Mouse (Mus musculus) spleen, adult 18-20 months (tissue): ENCODE results near the gene Prkaca.

Source experiments
- DNase-seq, 2 experiments: peaks; one replicate each; pipeline ENCODE4 v3.0.0; 2022; ENCODE audit warnings: mixed read lengths in 2 of 2

The Prkaca gene

DNA sequence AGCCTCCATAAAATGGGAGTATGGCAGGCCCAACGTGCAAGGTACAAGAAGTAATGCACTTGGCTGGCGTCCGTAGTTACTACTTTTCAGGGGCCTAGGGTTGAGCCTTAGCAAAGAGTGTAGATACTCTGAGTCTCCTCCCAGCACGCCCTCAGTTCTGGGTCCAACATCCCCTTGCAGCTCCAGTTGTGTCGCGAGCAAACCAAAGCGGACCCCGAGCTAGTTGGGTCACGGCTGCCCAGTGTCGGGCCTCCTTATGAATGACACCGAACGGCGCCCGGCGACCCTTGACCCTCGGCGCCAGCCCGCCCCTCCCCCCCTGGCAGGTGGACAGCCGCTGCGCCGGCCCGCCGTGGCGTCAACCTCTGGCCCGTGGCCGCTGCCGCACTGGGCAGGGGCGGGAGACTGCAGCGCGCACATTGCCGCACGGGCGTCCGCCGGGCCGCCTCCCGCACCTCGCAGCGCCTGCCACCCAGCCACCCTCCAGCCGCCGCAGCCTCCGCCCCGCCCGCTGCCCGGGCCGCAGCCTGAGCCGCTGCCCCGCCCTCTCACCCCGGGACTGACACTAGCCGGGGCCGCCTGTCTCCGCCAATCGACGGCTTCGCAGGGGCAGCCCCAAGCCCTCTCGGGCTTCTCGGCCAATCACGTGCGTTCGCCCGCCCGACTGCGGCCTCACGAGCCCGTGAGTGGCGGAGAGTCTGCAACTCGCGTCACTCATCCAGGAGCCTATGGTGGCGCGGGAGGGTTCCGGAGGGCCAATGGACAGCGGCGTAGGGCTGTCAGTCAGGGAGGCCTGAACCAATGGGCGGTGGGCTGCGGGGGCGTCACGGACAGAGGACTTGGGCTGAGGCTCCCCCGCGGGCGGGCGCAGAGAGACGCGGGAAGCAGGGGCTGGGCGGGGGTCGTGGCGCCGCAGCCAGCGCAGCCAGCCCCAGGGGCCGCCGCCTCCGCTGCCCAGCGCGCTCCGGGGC is at the start of gene Prkaca:
Prkaca (plus strand) TSS at position 844 of the 971 bp plus-strand sequence.
- peak; percentile 93 to 97 for DNase-seq

DNA sequence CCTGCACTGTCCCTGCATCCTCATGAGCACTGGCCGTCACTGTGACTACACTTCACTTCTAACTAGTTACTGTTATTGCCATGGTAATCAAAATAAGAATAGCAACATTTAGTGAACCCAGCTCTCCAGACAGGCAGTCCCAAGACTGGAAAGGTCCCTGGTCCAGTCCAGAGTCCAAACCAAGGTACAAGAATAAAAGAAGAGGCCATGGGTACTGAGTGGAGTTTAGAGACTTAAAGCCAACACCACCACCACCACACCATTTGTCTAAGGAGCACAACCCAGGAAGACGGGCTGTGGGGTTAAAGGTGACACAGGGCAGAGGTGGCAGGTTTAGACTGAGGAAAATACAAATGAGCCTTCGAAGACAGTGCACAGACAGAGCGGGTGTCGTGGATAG is 48.2 kb upstream of the Prkaca start:
- no peak for DNase-seq

DNA sequence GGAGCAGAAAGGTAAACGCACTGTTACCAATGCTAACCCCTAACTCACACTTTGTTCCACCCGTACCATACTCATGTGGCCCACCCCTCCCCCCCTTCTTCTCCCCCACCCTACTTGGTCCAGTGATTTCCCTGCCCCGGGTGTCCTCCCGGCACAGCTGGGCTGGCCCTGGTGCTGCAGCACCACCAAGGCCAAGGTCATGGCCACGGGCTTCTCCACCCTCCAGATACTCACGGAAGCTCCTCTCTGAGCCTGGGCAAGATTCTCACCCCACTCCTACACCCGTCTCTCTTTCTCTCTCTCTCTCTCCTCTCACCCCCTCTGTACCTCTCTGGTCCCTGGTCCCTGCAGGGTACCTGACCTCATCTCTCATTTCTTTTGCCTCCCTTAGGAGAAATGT is 46.5 kb upstream of the Prkaca start:
- DNase-seq, result no peak

DNA sequence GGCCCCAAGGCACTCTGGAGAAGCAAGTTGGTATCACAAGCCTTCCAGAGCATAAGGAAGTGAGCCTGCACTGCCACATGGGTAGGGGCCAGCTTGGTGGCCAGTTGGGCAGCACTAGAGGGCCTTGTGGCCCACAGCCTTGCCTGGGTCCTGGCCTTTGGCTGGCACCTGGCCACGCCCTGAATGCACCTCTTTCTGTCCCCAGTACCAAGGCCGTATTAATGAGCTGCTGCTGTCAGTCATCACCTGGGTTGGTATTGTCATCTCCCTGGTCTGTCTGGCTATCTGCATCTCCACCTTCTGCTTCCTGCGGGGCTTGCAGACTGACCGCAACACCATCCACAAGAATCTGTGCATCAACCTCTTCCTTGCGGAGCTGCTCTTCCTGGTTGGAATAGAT is 38.6 kb upstream of the Prkaca start:
- no peak for DNase-seq

DNA sequence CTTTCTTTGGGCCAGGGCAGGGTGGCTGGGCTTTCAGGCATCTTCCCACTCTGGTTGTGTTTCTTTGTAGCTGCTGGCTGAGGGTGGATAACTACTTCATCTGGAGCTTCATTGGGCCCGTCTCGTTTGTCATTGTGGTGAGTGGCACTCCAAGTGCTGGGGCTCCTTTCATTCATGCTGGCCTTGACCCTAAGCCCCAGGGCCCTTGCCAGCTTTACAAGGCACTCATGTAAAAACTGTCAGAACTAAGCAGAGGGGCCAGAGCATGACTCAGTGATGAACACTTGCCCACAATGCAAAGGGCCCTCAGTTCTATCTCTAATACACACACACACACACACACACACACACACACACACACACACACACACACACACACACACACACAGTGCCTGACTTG is 37.8 kb upstream of the Prkaca start:
- DNase-seq, result no peak

DNA sequence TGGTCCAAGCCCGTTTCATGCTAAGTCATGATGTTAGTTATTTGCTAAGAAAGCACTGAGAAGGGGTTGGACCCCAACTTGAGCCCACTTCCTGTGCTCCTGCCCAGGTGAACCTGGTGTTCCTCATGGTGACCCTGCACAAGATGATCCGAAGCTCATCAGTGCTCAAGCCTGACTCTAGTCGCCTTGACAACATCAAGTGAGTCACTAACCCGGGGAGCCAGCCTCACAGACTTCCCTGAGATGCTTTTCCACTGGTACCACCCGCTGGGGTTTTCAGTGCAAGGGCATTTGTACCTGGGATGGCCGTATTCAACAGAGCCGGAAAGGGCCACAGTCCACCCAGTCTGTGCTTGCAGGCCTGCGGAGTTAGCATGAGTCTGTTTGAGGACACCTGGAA is 37.4 kb upstream of the Prkaca start:
- DNase-seq, result no peak

DNA sequence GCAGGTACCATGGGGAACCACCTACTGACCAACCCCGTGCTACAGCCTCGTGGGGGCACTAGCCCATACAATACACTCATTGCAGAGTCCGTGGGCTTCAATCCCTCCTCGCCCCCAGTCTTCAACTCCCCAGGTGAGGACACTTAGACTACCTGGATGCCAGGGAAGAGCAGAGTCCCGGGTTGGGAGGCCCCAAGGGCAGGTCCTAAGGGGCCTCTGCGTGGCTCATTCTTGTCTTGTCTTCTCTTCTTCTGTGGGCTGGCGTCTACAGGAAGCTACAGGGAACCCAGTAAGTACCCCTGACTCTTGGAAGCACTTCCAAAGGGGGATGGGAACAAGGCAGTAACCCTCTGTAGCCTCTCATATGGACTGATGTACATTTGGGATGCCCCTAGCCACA is 35.1 kb upstream of the Prkaca start:
- DNase-seq, result no peak

DNA sequence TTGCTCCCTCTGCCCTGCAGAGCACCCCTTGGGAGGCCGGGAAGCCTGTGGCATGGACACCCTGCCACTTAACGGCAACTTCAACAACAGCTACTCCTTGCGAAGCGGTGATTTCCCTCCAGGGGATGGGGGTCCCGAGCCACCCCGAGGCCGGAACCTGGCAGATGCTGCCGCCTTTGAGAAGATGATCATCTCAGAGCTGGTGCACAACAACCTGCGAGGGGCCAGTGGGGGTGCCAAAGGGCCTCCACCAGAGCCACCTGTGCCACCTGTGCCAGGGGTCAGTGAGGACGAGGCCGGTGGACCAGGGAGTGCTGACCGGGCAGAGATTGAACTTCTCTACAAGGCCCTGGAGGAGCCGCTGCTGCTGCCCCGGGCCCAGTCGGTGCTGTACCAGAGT is 34.5 kb upstream of the Prkaca start:
- DNase-seq, result no peak

DNA sequence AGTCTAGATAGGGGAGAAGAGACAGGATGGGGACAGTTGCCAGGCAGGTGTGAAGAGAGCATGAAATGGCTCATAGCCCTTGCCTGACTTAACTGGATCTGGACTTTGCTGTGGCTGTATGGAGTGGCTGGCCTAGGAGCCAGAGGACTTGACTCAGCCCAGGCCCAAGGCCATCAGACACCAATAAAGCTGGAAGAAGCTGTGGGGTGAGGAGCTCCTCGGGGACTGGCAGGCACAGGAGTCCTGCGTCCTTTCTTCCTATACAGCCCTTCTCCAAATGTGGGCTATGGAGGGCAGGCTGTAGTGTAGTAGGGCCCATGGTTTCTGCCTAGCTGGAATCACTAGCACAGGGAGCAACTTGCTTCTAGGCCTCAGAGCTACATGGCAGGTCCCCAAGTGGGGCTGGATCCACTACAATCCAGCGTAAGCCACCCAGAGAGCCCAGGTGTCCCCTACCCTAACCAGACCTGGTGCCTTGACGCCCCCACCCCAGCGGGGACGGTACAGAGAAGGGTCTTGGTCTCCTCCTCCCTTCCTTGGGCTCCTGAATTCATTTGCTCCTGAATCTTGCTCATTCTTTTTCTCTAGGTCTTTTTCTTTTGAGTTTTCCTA is 31.6 kb upstream of the Prkaca start:
- no peak for DNase-seq

DNA sequence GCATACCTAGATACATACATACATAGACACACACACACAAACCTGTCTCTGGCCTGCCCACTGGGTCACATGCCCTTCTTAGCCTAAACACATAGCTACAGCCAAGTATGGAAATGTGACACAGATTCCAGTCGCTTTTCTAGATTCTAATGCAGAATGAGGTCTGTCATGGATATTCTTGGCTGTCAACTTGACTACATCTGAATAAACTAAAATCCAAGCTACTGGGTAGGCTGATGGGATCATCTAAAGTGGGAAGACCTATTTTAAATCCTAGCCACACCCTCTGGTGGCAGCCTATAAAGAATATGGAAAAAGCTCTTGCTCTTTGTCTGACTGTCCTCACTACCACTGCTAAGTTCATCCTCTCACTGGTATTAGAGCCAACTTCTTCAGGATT is 30.3 kb upstream of the Prkaca start:
- no peak for DNase-seq

DNA sequence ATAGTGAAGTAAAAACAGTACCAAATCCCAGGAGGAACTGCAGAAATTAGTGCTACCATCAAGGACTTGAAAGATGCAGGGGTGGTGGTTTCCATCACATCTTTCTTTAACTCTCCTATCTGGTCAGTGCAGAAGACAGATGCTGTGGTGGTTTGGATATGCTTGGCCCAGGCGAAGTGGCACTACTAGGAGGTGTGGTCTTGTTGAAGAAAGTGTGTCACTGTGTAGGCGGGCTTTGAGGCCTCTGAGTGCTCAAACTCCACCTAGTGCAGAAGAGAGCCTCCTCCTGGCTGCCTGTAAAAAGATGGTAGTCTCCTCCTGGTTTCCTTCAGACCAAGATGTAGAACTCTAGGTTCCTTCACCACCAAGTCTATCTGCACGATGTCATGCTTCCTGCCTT is 27.3 kb upstream of the Prkaca start:
- no peak for DNase-seq

DNA sequence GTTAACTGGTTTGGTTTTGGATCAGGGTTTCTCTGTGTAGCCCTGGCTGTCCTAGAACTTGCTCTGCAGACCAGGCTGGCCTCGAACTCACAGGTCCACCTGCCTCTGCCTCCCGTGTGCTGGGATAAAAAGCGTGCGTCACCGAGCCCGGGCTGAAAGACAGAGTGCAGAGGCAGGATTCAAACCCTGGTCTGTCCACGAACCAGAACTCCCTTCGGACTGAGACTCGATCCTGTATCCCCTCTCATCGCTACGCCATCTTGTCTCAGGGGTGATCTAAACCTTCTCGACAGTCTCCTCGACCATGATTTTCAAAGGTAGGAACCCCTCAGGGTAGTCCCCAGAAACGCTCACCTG is 18.1 kb upstream of the Prkaca start:
- no peak for DNase-seq

DNA sequence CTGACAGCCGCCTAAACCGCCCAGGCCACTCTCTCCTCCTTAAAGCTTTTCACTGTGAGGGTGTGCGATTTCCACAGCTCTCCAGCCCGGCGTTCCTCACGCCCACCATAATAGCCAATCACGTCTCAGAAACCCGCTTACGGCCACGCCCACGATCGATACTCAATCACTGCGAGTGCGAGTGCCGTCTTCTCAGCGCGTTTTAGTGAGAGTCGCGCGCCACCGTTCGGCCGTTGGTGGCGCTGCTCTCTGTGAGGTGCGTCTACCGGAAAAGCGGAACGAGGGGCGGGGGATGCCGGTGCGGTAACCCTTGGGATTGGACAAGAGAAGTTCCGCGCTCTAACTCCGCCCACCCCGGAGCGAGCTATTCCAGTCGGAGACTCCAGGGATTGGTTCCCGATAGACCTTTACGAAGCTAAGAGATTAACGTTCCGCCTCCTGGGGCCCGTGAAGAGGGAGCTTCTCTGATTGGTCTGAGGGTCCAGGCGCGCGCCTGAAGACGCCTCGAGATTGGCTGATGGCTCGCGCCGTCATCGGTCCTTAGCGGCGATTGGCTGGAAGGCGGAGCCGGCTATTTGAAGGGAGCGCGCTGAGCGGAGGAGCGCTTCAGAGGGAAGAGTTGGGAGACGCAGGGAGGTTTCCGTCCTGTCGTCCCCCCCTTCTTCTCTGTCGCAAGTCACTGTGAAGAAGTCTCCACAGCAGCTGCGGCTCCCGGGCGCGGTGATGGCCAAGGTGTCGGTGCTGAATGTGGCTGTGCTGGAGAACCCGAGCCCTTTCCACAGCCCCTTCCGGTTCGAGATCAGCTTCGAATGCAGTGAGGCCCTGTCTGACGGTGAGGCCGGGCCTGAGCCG is 17.5 kb upstream of the Prkaca start, which contains the start of the genes Gm10644 and Asf1b:
Gm10644 (minus strand) TSS at position 100 of the 852 bp plus-strand sequence.
Asf1b (plus strand) TSS at position 402 of the 852 bp plus-strand sequence.
- DNase-seq, result peak; percentile 93

DNA sequence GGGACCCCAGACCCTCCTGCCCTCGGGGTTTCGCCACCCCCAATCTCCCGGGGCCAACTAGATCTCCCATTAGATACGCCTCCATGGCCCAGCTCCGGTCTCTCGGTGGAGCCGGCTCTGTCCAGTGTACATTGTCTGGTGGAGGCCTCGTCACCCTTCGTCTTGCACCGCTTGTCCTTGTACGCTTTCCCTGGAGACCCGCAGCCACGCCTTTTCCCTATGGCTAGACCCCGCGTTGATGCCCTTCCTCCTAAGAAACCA is 16.9 kb upstream of the Prkaca start:
- DNase-seq, result no peak

DNA sequence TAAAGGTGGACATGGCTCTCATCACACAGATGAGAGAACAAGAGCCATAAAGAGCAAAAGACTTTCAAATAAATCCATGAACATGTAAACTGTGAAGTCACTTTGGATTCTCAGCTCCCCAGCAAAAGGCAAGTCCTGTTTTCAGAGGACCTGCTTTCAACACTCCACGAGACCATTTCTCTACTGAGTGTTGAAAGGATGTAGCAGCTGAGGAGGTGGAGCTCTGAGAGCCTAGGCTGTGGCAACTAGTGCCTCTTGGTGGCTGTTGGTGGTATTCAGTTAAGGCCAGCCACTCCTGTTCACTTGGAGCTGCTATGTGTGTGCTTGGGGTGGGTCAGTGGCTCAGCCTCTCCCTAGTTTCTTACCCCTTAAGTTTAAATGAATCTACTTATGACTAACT is 16.0 kb upstream of the Prkaca start:
- DNase-seq, result peak in 1 of 2 experiments; percentile 17

DNA sequence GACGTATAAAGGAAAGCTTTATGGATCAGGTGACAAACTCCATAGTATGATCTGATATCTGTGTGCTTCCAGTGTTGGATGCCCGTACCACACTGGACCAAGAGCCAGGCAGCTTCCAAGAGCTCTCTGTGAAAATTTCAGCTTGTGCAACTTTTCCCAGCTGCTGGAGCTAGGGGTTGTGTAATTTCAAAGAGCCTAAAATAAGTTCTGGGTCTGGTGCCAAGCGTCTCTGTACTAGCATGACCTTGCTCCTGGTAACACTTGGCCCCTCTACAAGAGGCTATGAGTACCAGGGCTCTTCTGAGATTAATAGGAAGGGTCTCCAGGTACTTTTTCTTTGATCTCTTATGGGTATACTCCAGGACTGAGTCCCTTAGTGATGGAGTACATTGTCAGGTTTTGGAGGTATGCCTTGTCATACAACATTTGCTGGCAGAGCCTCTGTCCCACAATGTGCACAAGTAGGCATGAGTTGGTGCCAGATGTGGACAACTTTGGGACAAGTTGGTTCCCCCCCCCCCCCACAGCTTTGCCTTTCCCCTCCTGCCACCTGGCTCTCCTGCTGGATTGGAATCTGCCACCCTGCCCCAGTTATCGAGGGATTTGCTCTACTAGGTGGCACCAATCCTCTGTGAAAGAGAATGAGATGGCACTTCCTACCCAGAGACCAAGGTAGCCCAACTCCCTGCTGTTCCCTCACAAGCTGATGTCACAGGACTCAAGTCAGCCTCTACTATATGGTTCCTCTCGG is 8.6 kb upstream of the Prkaca start:
- no peak for DNase-seq

DNA sequence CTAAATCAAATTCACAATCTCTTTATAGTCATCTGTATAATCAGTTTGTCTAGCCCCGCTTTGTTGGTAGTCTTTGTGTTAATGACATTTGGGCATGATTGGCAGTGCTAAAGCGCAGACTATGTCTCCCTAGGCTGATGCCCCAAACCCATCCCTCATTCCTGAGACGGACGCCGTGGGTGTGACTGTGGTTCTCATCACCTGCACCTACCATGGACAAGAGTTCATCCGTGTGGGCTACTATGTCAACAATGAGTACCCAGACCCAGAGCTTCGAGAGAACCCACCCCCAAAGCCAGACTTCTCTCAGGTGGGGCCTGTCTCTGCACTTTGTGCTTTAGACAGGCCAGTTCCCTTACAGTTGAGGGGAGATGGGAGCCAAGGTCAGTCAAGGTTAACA is 5.1 kb upstream of the Prkaca start:
- DNase-seq, result no peak

DNA sequence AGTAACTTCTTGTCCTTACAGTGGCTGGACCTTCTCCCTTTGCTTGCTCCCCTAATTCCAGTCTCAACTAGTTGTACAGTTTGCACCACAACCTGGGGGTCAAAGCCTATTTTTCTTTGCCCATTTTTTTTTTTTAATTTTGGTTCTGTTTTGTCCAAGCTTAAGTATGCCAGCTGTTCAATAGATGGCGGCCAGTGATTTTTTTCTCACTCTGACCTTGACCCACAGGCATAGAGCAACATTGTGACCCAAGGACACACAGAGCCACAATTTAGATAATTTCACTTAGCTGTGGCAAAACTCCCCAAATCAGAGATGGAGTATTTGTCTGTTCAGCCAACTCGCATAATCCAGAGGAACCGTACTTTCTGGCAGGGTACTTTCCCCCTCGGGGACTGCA is 1.7 kb upstream of the Prkaca start:
- no peak for DNase-seq

DNA sequence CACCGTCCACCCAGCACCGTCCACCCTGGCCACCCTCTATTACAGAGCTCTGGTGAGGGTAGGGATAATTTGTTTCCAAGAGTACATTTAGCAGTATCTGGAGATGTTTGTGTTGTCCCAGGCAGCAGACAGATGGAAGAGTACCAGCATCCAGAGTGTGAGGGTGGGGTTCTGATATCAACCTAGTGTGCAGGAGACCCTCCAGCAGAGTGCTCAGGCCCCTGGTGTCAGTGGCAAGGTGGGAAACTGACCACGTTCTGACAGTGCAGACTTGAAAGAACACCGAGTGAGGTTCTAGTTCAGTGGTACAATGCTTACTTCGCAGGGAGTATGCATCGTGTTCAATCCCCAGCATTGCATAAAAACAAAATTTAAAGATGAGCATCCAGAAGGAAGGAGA is 1.1 kb upstream of the Prkaca start:
- no peak for DNase-seq

DNA sequence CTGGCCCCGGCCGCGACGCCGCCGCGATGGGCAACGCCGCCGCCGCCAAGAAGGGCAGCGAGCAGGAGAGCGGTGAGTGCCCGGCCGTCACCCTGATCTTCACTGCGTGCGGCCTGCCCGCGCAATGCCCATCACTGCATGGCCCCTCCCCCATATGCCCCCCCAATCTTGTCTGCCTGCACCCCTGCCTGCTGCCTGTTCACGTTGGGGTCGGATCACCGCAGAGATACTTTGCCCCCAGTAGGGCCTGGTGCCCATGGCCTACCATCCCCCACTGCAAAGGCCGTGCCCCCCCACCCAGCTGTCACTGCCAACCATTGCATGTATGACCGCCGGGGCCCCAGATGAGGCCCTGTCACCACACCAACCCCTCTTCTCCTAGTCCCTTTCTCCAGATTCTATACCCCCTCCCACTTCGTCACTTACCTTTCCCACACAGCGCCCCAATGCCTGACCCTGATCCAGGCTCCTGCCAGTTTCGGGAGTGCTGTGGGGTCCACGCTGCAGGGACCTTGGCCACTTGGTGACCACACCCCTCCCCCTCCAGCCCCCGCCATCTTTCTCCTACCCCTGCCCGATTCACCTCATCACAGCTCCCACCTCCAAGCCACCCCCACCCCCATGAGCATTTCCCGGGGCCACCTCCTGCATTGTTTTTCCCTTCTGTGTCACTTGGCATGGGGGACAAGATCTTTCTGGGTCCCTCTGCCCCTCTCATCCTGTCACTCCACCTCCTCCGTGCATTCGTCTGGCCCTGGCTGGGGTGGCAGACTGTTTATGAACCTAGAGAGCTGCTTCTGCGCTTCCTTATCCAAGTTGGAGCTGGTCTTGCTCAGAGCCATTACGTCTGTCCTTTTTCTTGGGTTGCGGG is 603 bp downstream of the Prkaca start:
- no peak for DNase-seq

DNA sequence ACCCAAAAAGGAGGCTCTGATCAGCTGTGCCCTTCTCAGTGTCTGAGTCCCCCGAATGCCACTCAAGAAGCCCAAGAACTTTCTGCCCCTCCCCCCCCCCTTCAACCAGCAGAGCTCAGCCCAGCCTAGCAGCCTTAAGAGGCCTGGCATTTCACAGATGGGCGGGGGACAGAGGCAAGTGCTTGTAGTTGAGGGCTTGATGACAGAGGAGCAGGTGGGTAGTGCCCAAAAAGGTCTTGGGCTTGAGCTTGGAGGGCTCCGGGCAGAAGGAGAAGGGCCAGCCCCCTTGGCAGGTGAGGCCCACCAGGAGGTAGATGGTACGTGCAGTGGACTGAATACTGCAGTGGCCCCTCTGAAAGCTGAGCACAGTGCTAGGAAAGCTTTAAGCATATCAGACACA is 1.7 kb downstream of the Prkaca start:
- no peak for DNase-seq

DNA sequence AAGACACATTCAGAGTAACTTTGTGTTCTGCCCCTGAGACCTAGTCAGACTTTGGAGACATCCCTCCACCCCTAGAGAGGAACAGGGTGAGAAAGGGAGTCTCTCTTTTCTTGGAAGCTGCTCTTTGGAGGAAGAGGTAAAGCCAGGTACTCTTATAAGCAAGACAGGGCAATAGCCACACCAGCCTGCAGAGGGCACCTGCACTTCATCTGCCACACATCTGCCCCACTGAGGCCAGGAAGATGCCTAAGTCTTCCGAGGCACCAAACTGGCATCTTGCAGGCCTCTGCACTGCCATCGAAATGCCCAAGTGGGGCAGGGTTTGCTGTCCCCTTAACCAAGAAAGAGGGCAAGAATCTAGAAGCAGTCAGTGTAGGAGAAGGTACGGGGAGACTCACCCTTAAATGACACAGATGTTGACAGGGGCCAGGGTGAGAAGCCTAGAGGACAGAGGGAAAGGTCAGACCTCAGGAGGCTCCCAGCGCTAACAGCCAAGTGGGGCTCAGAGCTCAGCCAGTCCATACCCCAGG is 3.4 kb downstream of the Prkaca start:
- DNase-seq, result peak; percentile 31 to 48
